Mouse (Mus musculus) common myeloid progenitor, adult 5-6 weeks (primary cell): ENCODE measurements around the gene Rpgrip1l. TPM values are rescaled to one million over a fixed set of nuclear protein-coding genes. Genes with fewer than 3 reads are reported as not detected.

ENCODE experiments used
- ATAC-seq: replicated peaks from 2 replicates; pipeline ENCODE4 v1.8.0; 2016; ENCODE audit warnings: low read depth, mild to moderate bottlenecking, moderate TSS enrichment, inconsistent platforms; ENCODE audit not compliant: poor library complexity, severe bottlenecking
- total RNA-seq: library from RNA; stranded (forward); fragments of 200-1000, 187-1606 nt; gene quantifications from 2 replicates; pipeline ENCODE4 v1.2.3, GENCODE M21; 2017

The Rpgrip1l gene
- total RNA-seq, 1 experiment from 2014 or later, result 15.5 TPM

DNA sequence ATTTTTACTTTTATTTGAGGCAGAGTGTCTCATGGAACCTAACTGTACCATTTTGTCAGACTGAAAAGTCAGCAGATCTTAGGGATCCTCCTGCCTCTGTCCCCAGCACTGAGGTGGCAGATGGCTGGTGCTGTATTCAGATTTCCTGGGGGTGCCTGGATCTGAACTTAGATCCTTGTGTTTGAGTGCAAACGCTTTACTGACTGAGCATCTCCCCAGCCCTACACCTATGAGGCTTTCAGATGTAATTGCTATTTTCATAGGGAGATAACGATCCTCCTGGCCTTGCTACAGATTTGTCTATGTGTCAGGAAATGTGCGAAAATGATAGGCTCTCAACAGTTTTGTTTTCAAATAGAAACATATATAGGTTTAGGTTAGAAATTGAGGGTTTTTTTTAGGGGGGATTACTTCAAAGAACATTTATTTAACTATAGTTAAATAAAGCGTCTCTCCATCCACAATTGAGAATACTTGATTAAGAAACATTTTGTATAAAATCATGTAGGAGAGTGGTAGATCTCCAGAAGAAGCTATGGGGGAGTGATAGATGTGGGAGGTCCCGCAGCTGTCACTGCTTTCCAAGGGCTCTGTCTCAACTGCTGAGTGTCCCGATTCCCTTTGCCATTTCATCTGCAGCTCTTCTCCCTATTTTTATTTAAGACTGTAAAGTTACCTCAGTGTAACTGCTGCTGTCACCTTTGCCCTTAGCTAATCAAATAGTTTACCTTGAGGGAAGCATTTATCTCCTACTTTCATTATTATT lies 25.5 kb upstream of the Rpgrip1l start:
- ATAC-seq, result no peak

- ATAC-seq, result no peak
Measured at GRCm38 (mm10) chr8:91329461-91329850, 16.4 kb upstream of the Rpgrip1l start.

- ATAC-seq, result no peak
Measured at GRCm38 (mm10) chr8:91329056-91329455, 16.0 kb upstream of the Rpgrip1l start.

- no peak for ATAC-seq
Measured at GRCm38 (mm10) chr8:91327471-91328205, 14.6 kb upstream of the Rpgrip1l start.

- ATAC-seq, result no peak
Measured at GRCm38 (mm10) chr8:91326946-91327345, 13.9 kb upstream of the Rpgrip1l start.

GRCm38 (mm10) chr8:91326018-91326417 lies 13.0 kb upstream of the Rpgrip1l start:
- no peak for ATAC-seq

GRCm38 (mm10) chr8:91324916-91325315 lies 11.9 kb upstream of the Rpgrip1l start:
- no peak for ATAC-seq

DNA sequence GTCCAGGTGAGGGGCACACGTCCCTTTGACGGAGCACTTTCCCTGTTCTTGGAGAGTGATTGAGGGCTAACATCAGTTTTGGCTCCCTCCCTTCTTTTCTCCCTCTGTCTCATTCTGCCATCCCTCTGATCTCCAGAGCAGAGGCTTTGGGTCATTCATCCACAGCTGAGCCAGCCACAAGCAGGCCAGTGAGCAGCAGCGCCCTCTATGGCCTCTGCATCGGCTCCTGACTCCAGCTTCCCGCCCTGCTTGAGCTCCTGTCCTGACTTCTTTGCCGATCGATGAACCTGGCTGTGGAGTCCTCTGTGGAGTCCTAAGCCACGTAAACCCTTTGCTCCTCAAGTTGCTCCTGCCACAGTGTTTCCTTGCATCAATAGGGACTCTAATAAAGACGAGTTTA lies 11.2 kb upstream of the Rpgrip1l start:
- ATAC-seq, result no peak

- ATAC-seq, result no peak
Measured at GRCm38 (mm10) chr8:91323511-91323910, 10.4 kb upstream of the Rpgrip1l start.

- no peak for ATAC-seq
Measured at GRCm38 (mm10) chr8:91318938-91319729, 6.1 kb upstream of the Rpgrip1l start.

DNA sequence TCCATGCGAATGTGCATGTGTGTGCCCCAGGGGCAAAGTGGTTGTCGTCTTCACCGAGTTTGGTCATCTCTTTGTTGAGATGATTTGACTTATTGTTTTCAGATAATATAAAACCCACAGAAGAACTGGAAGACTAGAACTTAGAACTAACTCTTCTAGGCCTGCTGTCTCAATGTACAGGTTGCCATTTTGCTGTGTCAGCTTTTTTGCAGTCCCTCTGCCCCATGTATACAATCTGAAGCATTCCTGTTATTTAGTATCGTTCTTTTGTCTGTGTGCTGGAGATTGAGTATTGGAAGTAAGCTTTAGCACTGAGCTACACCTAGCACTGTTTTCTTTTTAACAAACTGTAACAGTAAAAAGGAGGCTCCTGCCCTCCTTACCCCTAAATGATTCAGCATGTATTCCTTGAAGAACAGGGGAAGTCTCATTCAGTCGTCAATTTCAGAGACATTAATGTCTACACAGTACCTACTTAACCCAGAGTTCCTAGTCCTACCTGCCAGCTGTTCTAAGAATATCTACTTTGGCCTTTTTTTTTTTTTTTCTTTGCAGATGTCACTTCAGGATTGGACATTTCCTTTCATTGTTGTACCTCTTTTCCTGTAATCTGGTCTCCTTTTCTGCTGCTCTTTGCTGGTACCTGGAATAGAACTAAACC lies 4.6 kb upstream of the Rpgrip1l start:
- ATAC-seq, result no peak

GRCm38 (mm10) chr8:91312342-91312741 lies 720 bp downstream of the Rpgrip1l start:
- ATAC-seq, result peak; percentile 26

DNA sequence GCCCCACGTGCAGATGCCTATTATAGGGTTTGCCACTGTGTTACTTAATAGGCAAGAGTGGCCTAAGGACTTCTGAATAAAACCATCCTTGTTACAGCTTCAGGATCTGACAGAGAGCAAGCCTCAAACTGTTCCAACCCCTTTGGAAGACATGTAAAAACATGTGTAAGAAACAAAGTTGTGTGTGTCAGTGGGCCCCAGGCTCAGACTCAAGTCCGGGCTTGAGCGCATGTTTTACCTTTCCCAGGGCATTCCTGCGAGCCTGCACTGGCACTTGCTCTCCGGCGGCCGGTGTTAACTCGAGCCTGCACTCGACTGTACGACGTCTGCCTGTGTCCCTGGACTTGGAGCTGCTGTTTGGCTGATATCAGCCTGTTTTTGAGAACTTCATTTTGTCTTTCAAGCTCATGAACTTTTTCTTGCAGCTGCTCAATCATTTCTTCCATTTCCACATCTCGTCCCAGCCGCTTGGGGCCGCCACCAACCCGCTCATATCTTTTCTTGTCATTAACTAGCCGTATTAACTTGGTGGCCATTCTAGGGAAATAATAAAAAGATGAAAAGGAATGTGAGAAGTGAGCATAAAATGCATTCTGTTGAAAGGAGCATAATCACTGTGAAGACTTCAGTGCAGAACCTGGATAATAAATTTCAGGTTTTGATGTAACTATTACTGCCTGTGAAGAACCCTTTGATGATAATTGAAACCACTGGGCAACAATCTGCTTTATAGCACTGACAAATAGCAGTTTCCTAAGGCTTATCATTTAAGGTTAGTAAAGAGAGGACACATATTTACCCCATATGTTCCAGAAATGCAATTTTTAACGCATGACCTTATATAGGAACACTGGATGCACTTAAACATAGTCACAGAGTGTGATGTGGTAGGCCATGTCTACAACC lies 8.3 kb downstream of the Rpgrip1l start:
- ATAC-seq, result no peak

GRCm38 (mm10) chr8:91298672-91299071 lies 14.4 kb downstream of the Rpgrip1l start:
- ATAC-seq, result peak; percentile 47

GRCm38 (mm10) chr8:91295786-91296185 lies 17.3 kb downstream of the Rpgrip1l start:
- no peak for ATAC-seq

DNA sequence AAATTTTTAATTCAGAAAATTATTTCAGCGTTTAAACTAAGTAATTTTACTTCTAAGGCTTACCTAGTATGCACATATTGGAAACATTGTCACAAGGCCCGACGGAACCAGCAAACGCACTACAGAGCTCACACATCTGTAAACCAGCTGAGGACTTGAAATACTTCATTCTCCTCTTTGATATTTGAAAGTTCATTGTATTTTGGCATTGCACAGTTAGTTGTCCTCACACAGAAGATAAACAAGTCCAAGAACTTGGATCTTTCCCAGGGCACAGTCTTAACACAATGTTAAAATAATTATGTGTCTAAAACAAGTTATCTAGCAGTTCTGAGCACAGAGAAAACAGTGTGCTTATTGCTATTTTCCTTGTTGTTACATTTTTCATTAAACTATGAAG lies 22.5 kb downstream of the Rpgrip1l start:
- ATAC-seq, result no peak

- ATAC-seq, result no peak
Measured at GRCm38 (mm10) chr8:91286237-91286636, 26.8 kb downstream of the Rpgrip1l start.

GRCm38 (mm10) chr8:91283815-91284214 lies 29.2 kb downstream of the Rpgrip1l start:
- ATAC-seq, result no peak

DNA sequence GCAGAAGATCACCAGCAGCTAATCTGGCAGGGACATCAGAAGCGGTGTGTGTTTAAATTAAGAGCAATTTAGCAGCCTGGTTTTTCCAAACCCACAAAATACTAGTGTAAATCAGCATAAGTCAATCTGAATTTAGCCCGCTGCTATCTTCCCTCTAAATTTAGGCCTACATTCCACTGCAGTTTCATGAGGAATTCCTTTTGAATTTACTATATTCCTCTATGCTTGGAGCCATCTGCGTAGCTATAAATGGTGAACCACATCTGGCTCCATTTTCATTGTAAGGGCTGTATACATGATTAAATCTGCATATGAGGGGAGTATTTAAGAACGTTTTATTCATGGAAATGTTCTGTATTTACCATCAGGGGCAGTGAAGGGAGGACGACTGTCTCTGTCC lies 30.4 kb downstream of the Rpgrip1l start:
- ATAC-seq, result no peak
